Mouse (Mus musculus): Measurements from ENCODE around the gene P2rx1.

The P2rx1 gene

DNA sequence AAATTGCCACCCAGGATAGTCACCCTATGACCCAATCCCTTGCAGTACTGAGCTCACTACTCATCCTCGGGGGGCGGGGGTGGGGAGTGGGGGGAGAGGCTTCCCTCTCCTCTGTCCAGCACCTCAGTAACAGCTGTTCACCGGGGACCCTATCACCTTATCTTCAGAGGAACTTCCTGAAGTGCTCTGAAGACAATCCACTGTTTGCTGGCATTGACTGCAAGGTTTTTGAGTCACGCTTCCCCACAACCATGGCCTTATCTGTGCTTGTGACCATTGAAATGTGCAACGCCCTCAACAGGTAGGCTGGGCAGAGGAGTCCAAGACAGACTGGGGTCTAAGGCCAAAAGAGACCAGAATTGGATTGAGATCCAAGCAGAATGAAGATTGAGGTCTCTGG, 11.1 kb upstream of the P2rx1 start:
- DNase-seq (ENCODE audit: low read depth): no peak

DNA sequence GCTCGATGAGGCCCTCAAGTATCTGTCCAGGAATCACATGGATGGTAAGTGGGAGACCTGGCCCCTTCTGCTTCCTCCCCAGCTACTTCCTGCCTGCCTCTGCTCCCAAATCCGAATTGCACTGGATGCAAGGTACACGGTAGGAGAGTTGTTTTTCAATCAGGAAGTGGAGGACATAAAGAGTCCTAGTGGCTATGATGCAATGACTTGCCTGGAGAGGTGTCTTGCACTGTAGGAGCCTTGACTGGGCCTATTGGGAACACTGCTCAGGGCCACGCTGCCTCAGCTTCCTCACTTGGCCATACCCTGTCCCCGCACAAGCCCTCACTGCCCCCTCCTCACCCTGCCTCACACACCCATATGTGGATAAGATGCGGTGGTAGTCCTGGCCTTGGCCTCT, 9.9 kb upstream of the P2rx1 start:
- DNase-seq (ENCODE audit: low read depth): no peak

DNA sequence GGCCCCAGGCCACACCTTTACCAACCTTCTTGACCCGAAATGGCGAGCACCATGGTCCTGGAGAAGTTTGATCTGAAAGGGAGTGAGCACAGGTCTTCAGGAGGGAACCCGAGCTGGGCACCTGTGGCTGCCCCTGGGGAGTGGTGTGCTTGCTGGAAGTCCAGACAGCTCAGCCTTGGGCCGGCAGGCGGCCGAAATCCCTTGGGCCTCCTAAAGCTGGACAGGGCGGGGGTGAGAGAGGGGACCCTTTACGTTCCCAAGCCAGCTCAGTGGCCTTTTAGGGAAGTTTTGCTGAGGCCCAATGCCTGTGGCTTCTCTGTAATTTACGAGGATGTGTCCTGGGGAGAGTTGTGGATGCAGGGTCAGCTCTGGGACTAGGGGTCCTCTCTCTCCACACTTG, 8.2 kb upstream of the P2rx1 start:
- no peak for DNase-seq (ENCODE audit: low read depth)

DNA sequence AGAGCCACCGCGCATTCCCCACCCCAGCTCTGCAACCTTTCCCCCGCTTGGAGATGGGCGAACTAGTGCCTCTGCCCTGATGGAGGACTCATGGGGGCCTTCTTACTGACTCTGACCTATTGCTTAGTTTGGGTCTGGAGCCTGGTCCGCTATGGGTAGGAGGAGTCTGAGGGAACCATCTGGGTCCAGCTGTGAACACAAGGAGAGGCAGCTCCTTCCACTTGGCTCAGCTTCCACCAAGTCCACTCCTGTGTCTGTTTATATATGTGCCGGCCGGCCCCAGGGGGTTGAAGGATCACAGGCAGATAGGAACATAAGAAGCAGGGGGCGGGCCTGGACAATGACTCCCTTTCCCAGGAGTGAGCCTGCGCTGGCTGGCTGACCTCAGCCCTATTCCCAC, 6.9 kb upstream of the P2rx1 start:
- DNase-seq (ENCODE audit: low read depth): no peak

DNA sequence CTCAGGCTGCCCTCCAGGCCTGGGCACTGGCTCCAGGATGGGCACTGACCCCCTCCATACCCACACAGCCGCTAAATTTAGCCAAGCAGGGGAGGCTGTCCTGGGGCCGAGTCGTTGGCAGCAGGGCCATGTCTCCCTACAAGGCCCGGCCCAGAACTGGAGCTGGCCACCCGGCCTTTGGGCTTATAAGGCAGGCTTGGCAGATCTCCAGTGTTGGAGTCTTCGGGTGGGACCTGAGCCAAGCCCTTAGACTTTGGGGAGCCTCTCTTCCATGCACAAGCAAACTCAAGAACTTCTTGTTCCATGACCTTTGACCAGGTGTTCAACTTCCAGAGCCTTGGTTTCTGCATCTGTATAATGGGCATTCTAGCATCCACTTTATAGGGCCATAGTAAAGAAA, 2.6 kb upstream of the P2rx1 start:
- DNase-seq (ENCODE audit: low read depth): no peak

DNA sequence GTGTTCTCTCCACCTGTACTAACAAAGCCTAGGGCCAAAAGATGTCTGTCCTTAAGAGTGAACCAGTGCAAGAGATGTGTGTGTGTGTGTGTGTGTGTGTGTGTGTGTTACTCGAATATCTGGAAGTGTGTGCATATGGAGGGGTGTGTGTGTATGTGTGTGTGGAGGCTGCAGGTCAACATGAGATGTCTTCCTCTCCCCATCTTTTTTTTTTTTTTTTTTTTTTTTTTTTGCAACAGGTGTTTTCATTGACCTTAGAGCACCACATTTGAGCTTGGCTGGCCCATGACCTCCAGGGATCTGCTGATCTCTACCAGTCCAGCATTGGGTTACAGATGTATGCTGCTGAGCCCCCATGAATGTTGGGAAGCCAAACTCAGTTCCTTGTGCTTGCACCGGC, 2.1 kb upstream of the P2rx1 start:
- no peak for DNase-seq (ENCODE audit: low read depth)

DNA sequence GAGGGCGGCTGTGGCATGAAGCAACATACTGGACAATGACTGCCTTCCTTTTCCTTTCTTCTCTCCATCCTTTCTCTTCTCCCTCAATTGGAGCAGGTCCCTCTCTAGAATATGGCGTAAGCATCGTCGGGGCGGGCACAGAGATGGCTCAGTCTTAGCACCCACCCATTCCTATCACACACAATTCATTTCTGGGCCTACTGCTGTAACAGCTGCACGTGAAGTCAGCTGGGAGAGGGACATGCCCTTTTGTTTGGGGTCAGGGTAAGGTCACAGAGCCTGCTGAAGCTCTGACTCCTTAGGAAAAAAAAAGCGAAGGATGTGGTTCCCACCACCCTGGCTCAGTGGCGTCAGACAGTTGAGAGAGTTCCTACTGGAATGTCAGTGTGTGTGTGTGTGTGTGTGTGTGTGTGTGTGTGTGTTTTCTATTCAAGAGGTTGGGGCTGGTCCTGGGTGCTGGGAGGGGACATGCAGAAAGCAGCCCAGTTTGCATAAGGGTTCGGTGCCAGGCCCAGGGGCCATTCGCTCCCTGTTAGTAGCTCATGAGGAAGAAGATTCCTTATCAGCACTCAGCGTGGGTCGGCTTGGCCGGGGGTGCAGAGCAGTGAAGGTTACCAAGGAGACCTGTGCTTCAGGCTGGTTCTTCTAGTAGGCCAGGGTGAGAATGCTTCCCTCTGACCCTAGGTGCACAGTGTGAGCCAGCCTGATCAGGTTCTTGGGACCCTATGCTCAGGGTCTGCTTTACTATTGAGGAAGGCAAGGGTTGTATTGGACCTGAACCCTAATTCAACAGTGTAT, 1.2 kb upstream of the P2rx1 start:
- DNase-seq (ENCODE audit: low read depth): no peak

DNA sequence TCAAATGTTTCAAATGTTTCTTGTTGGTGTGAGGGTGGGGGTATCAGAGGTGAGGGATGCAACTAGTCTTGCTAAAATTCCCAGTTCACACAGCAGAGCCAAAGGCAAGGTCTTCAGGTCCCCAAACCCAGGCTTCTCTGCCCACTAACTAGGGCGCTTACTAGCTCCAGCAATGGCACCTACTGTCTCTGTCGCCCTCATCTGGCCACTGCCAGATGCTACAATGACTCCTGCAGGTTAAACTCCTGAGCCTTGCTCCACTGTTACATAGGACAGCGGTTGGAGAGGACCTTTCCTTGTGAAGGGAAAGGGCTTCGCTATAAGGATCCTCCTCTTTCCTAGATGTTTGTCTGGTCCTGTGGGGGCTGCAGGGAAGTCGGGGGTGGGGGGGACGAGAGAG, 2.1 kb downstream of the P2rx1 start:
- DNase-seq (ENCODE audit: low read depth): peak; percentile 41

DNA sequence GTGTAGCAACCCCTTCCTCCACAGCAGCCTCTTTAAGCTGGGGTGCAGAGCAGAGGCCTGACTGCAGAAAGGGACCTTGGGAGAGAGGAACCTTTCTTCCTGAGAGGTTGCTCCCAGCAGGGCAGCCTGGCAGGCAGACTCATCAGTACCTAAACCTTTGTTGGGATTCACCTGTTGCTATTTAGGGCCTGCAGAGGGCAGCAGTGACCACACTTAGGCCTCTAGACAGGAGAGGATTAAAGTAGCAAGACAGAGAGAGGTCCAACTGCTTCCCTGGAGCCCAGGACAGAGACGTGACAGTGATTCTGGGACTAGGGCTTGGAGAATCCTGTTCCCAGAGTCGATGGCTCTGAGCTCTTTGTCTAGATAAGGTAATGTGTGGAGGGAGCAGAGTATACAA, 7.5 kb downstream of the P2rx1 start:
- peak; percentile 57 for DNase-seq (ENCODE audit: low read depth)

DNA sequence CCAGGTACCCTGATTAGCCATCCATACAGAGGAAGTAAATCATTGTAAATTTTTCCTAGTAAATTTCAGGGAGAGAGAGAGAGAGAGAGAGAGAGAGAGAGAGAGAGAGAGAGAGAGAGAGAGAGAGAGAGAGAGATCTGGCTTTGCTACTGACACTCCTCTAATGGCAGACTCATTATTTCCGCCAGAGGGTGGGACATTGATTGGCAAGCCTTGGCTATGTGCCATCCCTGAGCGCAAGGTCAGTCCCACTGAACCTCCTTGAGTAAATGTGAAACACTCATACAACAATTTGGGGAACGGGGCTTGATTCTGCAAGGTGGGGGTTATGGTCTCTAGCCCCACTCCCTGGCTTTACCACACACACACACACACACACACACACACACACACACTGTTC, 8.2 kb downstream of the P2rx1 start:
- DNase-seq (ENCODE audit: low read depth): no peak

DNA sequence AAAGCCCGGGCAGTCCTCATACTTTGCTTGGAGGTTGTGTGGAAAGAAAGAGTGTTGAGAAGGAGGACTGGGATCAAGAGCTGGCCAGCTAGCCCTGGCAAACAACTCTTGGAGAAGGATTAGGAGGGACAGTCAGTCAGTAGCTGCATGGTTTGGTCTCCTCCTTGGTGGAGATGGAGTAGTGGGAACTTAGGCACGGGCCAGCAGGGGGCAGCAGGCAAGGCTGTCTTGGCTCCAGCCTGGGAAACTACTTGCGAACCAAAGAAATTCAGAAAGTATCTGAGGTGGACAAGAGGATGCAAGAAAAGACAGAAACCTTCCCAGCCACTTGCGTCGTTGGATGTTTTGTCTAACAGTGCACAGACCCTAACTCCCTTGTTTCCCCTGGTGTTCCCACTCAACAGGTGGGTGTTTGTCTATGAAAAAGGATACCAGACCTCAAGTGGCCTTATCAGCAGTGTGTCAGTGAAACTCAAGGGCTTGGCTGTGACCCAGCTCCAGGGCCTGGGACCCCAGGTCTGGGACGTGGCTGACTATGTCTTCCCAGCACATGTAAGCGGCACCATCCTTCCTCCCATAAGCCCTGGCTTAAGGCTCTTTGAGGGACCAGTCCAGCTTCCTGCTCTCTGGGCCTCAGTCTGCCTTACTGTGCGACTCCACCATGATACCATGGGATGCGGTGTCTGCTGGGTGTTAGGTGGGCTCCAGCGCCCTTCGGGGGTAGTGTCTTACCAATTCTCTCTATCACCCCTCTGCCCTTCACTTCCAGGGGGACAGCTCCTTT, 9.0 kb downstream of the P2rx1 start:
- DNase-seq (ENCODE audit: low read depth): no peak

DNA sequence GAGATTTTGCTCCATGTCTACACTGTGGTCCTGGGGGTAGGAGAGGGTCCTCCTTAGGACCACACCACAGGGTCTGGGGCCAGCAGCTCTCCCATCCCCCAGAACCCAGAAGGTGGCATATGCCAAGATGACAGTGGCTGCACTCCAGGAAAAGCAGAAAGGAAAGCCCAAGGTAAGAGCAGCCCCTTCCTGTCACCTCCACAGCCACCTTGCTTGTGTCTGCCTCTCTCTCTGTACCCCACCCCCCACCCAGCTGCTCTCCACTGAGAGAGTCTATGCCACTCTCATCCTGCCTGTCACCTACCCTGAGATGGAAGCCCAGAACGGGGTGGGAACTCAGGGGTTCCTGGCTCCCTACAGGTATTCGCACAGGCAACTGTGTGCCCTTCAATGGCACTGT, 9.9 kb downstream of the P2rx1 start:
- no peak for DNase-seq (ENCODE audit: low read depth)

DNA sequence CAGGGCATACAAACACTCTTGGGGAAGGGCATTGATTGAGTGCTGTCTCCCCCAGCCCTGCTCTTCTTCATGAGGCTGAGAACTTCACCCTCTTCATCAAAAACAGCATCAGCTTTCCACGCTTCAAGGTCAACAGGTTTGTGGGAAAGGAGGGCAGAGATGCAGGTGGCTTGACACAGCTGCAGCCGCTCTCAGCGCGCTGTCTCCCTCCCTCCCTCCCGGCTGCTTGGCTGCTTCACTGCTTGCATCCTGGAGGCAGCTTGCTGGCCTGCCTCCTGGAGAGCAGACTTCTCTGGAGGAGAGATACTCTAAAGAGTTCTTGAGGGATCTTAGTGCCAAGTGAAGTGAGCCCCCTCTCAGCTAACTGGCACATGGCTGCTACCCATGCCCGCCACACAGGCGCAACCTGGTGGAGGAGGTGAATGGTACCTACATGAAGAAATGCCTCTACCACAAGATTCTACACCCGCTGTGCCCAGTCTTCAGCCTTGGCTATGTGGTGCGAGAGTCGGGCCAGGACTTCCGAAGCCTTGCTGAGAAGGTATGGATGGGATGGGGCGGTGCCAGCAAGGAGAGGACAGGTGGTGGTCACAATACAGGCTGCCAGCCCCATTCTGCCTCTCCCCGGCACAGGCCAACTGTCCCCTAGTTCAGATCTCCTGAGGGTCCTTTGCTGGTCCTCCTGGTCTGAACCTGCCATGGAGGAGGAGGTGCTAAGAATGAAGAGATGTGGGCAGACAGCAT, 10.8 kb downstream of the P2rx1 start:
- no peak for DNase-seq (ENCODE audit: low read depth)

DNA sequence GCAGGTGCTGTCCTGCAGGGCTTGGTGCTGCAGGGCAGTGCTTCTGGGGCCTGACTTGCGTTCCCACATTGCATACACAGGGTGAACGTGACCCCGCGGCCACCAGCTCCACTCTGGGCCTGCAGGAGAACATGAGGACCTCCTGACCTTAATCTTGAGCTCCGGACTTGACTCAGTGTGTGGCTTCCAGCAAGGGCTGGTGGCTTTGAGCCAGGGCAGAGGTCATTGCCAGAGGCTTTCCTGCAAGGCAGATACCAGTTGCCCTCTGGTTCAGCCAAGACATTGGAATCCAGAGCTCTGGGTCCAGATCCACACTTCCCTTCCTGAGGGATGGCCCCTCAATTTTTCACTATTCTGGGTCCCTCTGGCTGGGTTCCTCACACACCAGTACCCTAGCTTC, 15.1 kb downstream of the P2rx1 start:
- no peak for DNase-seq (ENCODE audit: low read depth)

DNA sequence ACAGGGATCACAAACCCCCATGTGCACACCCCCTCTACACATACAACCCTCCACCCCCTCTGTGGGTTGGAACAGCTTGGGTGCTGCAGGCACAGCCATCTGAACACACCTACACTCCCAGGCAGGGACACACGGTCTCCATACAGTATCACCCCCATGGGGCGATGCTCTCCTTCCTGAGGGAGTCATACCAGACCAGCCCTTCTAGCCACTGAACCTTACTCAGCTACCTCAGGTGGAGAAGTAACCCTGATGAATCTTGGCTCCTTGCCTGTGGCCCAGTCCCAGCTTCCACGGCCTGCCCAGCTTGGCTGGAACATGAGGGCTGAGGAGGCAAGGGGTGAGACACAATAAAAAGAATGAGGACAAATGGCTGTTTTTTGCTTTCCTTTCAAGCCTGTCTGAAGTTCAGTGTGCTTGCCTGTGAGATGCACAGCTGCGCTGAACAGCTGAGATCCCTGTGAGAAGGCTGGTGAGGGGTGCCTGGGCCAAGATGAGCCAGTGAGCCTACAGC, 16.0 kb downstream of the P2rx1 start:
- DNase-seq (ENCODE audit: low read depth): no peak

DNA sequence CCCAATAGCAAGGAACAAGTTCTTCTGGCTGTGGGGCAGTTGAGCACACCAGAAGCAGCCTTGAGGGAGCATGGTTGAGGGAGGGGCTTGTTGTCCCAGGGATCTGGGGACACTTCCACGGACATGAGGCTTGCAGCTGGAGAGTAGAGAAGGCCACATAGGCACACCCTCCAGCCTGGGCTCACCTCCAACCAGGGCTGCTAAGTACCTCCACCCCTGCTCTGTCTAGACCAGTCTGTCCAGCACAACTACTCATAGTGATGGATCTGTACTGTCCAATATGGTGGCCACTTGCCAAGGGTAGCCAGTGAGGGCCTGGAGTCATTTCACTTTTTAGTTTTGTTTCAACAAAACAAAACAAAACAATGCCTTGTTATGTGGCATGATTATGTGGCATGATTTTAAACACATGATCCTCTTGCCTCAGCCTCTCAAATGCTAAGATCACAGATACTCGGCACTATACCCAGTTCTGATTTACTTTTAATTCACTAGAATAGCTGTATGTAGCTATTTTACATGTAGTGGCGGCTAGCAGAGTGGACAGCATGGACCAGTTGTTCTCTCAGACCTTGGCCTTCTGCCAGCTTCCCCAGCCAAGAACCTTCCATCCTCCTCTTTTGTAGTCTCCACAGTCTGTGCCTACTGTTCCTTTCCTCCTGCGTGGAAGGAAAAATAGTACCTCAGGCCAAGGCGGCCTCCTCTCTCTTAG, 16.6 kb downstream of the P2rx1 start:
- no peak for DNase-seq (ENCODE audit: low read depth)

DNA sequence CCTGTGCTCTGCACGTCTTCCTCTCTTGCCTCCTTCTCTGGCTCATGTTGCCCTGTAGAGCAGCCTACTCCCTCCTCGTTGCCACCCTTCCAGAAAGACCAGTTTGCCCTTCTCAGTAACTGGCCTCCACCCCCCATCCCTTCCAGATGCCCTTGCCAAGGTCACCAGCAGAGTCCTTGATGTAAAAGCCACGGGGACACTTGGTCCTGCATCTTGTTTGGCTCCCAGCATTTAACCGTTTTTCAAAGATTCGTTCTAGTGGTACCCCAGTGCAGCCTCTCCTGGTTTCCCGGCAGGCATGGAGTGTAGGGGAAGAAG, 17.2 kb downstream of the P2rx1 start:
- DNase-seq (ENCODE audit: low read depth): no peak

DNA sequence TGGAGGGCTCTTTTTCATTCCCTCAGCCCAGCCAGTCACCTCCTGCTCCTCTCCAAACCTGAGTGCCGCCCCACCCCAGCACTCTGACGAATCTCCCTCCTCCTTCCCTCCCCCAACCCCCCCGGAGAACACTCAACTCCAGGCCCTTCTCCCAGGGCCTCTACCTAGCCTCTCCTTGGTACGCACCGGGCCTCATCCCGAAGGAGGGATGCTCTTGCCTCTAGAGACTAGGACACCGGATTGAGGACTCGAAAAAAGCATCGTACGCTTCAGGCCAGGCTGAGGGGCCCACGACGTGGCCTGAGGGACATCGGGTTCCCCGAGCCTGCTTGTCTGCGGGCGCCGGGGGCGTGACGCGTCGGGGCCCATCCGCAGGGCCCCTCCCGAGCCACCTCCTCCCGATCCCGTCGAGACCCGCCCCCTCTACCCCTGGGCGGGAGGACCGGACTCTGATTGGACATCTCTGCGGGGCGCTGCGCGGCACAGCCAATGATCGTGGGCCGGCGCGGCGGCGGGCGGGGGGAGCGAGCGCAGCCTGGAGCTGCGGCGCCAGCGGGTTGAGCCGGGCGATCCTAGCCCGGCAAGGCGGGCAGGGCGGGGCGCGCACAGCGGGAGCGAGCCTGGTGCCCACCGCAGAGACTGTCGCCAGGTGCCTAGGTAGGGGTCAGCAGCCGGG, 19.7 kb downstream of the P2rx1 start, which contains the start of gene Camkk1:
Gene Camkk1 (plus strand): TSS at position 538 of the 676 bp plus-strand sequence.
- DNase-seq (ENCODE audit: low read depth): peak; percentile 90

DNA sequence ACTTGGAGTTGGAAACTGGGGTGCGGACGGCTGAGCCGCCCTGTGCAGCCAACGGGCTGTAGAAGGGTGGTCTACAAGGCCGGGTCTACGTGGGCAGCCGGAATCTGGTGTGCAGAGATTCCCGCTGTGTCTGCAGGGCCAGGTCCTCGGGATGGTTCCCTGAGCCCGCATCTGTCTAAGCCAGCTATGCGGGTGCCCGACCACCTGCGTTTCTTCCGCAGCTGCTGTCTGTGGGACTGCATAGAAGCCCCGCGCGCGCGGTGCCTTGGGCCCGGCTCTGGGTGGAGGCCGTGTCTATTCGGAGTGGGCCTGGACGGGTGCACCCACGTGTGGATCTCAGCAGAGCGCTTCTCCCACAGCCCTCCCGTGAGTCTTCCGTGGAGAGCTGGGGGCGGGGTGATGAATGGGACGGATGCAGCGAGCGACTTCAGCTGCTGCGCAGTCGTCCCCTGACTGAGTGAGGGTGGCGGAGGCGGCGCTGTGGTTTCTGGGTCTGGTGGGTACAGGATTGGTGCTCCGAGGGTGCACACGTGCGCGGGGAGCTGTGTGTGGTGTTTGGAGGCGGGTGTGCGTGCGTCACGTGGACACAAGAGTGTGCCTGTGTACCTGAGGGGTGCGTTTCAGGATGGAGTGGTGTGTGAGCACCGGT, 20.4 kb downstream of the P2rx1 start:
- DNase-seq (ENCODE audit: low read depth): peak; percentile 7

DNA sequence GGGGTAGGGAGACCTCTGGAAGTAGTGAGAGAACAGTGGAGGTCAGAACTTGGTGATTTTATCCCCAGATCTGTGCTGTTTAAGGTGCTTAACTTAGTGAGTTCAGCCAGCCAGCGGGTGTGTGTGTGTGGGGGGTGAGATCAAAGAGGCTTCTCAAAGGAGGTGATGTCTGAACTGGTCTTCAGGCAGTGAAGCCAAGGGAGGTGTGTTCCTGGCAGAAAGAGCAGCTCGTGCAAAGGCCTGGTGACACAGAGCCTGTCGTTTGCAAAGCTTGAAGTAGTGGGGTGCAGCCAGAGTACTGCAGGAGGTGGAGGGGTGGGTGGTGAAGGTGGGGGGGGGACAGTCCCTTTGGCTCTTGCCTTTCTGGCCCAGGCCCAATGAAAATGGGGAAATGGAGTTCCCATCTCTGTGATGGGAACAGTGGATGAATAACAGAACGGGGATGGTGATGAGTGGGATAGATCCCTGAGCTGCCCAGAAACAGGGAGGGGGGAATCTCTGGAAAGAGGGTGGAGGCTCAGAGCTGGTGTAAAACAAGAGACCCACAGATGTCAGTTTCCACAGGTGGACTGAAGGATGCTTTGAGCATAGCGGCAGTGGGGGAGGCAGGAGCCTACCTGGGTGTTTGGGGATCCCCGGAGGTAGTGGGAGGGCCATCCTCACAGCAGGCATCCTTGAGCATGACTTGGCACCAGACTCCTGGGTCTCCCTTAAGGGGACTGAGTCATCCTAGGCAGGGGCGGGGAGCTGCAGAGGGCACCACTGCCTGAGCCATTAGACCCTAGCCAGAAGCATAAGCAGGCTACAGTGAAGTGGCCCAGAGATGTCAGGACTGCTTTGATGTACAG, 22.3 kb downstream of the P2rx1 start:
- DNase-seq (ENCODE audit: low read depth): no peak
